Mouse (Mus musculus) heart, adult 2 months (tissue): ENCODE data around the gene Timm13.

Experiments used
- CTCF ChIP-seq: fragments of 200-600 bp; IDR thresholded peaks from 2 replicates; pipeline ENCODE4 v1.8.1; 2022; ENCODE audit warnings: antibody characterized with exemption, mild to moderate bottlenecking, moderate library complexity
- EP300 ChIP-seq: fragments of 200-500 bp; IDR thresholded peaks from 2 replicates; pipeline ENCODE4 v1.6.1; 2011; ENCODE audit warnings: low read depth, low read length, control low read depth; ENCODE audit not compliant: insufficient read depth
- POLR2A ChIP-seq: fragments of 200-500 bp; IDR thresholded peaks from 2 replicates; pipeline ENCODE4 v1.6.1; 2011; ENCODE audit warnings: mild to moderate bottlenecking, low read depth, low read length, control low read depth; ENCODE audit not compliant: insufficient read depth

DNA sequence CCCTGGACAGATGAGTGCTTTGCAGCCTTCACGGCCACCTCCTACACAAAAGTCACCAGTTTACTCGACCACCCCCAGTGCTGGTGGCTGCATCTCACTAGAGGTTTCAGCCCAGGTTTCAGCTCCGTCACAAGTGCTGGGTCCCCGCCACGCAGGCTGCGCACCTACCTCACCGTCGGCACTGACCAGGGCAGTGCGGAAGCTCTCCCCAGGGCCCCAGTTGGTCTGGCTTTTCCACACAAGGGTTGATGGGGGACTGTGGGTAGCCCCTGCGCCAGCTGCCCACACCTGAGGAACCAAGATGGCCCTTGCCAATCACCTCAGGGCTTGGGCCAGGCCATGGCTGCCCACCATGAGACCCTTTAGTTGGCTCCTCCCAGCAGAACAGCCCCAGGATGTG lies 2.5 kb upstream of the Timm13 start:
- no peak for TF ChIP-seq POLR2A
- no peak for TF ChIP-seq EP300
- no peak for TF ChIP-seq CTCF
